Mouse (Mus musculus): ENCODE measurements around the gene Arnt2. TPM values are rescaled to one million over a fixed set of nuclear protein-coding genes. Genes with fewer than 3 reads are reported as not detected.

The Arnt2 gene
- polyA plus RNA-seq, 1 experiment from 2014 or later, result 40.9 TPM

GRCm38 (mm10) chr7:84311624-84312023 is 98.4 kb downstream of the Arnt2 start:
- no peak overlapping the region for H3K4me3 ChIP-seq (ENCODE audit: low read depth, low read length)
- H3K27ac ChIP-seq (ENCODE audit: low read depth, low read length), result no peak overlapping the region
- no peak for DNase-seq (ENCODE audit: low spot score)
- no peaks in the 10 kb centered on the region for H3K9me3 ChIP-seq (ENCODE audit: control insufficient read depth, low read length)
- no peak overlapping the region for H3K4me2 ChIP-seq (ENCODE audit: low read depth, low read length, severe bottlenecking)
- no peak for ATAC-seq (replicated peaks; ENCODE audit: low FRiP score)
- H3K27me3 ChIP-seq (ENCODE audit: control insufficient read depth, insufficient read depth, low read length), result no peaks in the 10 kb centered on the region
- no peaks in the 10 kb centered on the region; the same call in 1 of the 2 replicates for H3K36me3 ChIP-seq (ENCODE audit: control insufficient read depth, insufficient read depth, low read length)
- H3K4me1 ChIP-seq (replicated peaks; ENCODE audit: control insufficient read depth, insufficient read depth, low read length), result no peaks in the 10 kb centered on the region
- H3K9ac ChIP-seq (ENCODE audit: low read length), result no peak overlapping the region
- WGBS, result 85% methylated on average over 3 of the region's 3 CpGs

GRCm38 (mm10) chr7:84310909-84311311 is 99.1 kb downstream of the Arnt2 start:
- 87% methylated on average over 4 of the region's 4 CpGs for whole genome bisulfite sequencing
- Histone ChIP-seq H3K27me3 (ENCODE audit: control insufficient read depth, insufficient read depth, low read length) (no peaks in the 10 kb centered on the region), H3K4me2 (ENCODE audit: low read depth, low read length, severe bottlenecking) (no peak overlapping the region), H3K4me3 (ENCODE audit: low read depth, low read length) (no peak overlapping the region), H3K9ac (ENCODE audit: low read length) (no peak overlapping the region), H3K9me3 (ENCODE audit: control insufficient read depth, low read length) (no peaks in the 10 kb centered on the region), H3K27ac (ENCODE audit: low read depth, low read length) (no peak overlapping the region), H3K4me1 (replicated peaks; ENCODE audit: control insufficient read depth, insufficient read depth, low read length) (no peaks in the 10 kb centered on the region), H3K36me3 (ENCODE audit: control insufficient read depth, insufficient read depth, low read length) (no peaks in the 10 kb centered on the region; the same call in 1 of the 2 replicates)
- no peak for DNase-seq (ENCODE audit: low spot score)
- ATAC-seq (replicated peaks; ENCODE audit: low FRiP score), result no peak

DNA sequence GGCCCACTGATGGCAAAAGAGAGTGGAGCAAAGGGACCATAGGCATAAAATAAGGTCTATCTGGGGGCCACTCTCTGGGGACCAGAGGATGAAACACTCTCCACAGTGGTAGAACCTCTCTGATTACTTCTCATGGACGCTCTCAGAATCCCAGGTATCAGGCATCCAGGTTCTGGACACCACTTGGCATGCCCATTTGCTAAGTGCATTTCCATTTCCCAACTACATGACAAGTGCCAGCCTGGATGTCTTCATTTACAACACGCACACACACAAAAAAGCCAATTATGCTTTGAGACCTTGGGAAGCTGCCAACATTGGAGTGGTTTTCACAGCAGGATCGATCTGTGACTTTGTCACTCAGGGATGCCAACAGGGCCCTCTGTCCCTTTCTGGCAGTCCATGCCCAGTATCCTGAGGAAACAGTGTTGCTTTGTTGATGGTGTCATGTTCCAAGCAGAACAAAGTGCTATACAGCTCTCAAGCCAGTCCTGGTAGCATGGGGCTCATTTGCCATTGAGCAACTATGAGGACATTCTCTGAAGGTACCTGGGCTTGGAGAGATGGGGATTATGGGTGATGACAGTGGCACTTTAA is 102.5 kb downstream of the Arnt2 start:
- no peaks in the 10 kb centered on the region for H3K4me1 ChIP-seq (replicated peaks; ENCODE audit: control insufficient read depth, insufficient read depth, low read length)
- H3K9ac ChIP-seq (ENCODE audit: low read length), result no peak overlapping the region
- no peak overlapping the region for H3K27ac ChIP-seq (ENCODE audit: low read depth, low read length)
- WGBS, result 93% methylated on average over 3 of the region's 3 CpGs
- no peak overlapping the region for H3K4me2 ChIP-seq (ENCODE audit: low read depth, low read length, severe bottlenecking)
- DNase-seq (ENCODE audit: low spot score) (no peak), ATAC-seq (replicated peaks; ENCODE audit: low FRiP score) (no peak)
- no peaks in the 10 kb centered on the region for H3K9me3 ChIP-seq (ENCODE audit: control insufficient read depth, low read length)
- no peak overlapping the region for H3K4me3 ChIP-seq (ENCODE audit: low read depth, low read length)
- H3K36me3 ChIP-seq (ENCODE audit: control insufficient read depth, insufficient read depth, low read length), result no peaks in the 10 kb centered on the region; the same call in 1 of the 2 replicates
- H3K27me3 ChIP-seq (ENCODE audit: control insufficient read depth, insufficient read depth, low read length), result no peaks in the 10 kb centered on the region

DNA sequence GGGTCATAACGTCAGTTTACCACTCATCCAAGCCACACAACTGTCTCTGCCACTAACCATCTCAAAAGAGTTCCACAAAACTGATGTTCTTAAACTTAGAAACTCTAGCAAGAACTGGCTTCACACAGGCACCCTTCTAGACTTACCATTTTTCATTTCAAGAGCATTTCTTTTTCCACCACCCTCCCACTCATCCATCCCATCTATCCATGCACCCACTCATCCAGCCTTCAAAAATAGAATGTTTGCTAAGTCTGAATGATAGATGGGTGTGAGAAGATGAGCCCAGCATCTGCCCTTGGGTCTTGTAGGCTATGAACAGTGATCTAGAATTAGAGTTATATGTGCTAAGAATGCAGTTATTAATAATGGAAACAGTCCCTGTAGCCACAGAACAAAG is 109.7 kb downstream of the Arnt2 start:
- no peak for DNase-seq (ENCODE audit: low spot score)
- 83% methylated on average over 1 of the region's 1 CpGs for whole genome bisulfite sequencing

GRCm38 (mm10) chr7:84299601-84300000 is 110.4 kb downstream of the Arnt2 start:
- WGBS, result 90% methylated on average over 4 of the region's 4 CpGs
- H3K4me3 ChIP-seq (ENCODE audit: low read depth, low read length), result no peak overlapping the region
- H3K4me1 ChIP-seq (replicated peaks; ENCODE audit: control insufficient read depth, insufficient read depth, low read length), result no peaks in the 10 kb centered on the region
- no peaks in the 10 kb centered on the region for H3K9me3 ChIP-seq (ENCODE audit: control insufficient read depth, low read length)
- no peak overlapping the region for H3K27ac ChIP-seq (ENCODE audit: low read depth, low read length)
- H3K9ac ChIP-seq (ENCODE audit: low read length), result no peak overlapping the region
- H3K36me3 ChIP-seq (ENCODE audit: control insufficient read depth, insufficient read depth, low read length), result no peaks in the 10 kb centered on the region
- H3K4me2 ChIP-seq (ENCODE audit: low read depth, low read length, severe bottlenecking), result no peak overlapping the region
- DNase-seq (ENCODE audit: low spot score) (no peak), ATAC-seq (replicated peaks; ENCODE audit: low FRiP score) (no peak)
- H3K27me3 ChIP-seq (ENCODE audit: control insufficient read depth, insufficient read depth, low read length), result no peaks in the 10 kb centered on the region

More for the DNA sequence above, 109.7 kb downstream of the Arnt2 start:
- Histone ChIP-seq H3K36me3 (ENCODE audit: control insufficient read depth, insufficient read depth, low read length) (no peaks in the 10 kb centered on the region), H3K9ac (ENCODE audit: low read length) (no peak overlapping the region), H3K27ac (ENCODE audit: low read depth, low read length) (no peak overlapping the region), H3K9me3 (ENCODE audit: control insufficient read depth, low read length) (no peaks in the 10 kb centered on the region), H3K27me3 (ENCODE audit: control insufficient read depth, insufficient read depth, low read length) (no peaks in the 10 kb centered on the region), H3K4me3 (ENCODE audit: low read depth, low read length) (no peak overlapping the region), H3K4me1 (replicated peaks; ENCODE audit: control insufficient read depth, insufficient read depth, low read length) (no peaks in the 10 kb centered on the region), H3K4me2 (ENCODE audit: low read depth, low read length, severe bottlenecking) (no peak overlapping the region)
- ATAC-seq (replicated peaks; ENCODE audit: low FRiP score), result no peak

DNA sequence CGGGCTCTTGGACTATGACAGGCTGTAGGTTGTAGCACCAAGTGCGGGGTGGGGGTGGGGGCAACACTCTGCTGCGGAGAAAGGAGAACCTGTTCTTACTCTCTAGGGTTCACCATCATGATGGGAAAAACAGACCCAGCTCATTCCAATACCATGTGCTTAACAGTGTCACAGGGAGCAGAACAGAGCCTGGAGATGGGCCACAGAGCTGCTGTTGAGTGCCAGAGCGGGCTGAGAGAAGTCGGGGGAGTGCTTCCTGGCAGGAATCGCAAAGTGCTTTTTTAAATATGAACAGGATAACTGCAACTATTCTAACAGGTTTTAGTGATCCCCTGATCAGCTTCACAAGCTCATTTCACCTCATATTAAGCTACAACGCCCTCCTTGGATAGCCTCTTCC is 116.9 kb downstream of the Arnt2 start:
- no peaks in the 10 kb centered on the region for H3K4me1 ChIP-seq (replicated peaks; ENCODE audit: control insufficient read depth, insufficient read depth, low read length)
- DNase-seq (ENCODE audit: low spot score), result no peak
- H3K27me3 ChIP-seq (ENCODE audit: control insufficient read depth, insufficient read depth, low read length), result no peaks in the 10 kb centered on the region
- no peak for ATAC-seq (replicated peaks; ENCODE audit: low FRiP score)
- no peaks in the 10 kb centered on the region for H3K9me3 ChIP-seq (ENCODE audit: control insufficient read depth, low read length)
- H3K9ac ChIP-seq (ENCODE audit: low read length), result no peak overlapping the region
- no peak overlapping the region for H3K27ac ChIP-seq (ENCODE audit: low read depth, low read length)
- H3K4me3 ChIP-seq (ENCODE audit: low read depth, low read length), result no peak overlapping the region
- H3K4me2 ChIP-seq (ENCODE audit: low read depth, low read length, severe bottlenecking), result no peak overlapping the region
- 93% methylated on average over 7 of the region's 7 CpGs for WGBS
- no peaks in the 10 kb centered on the region; the same call in 1 of the 2 replicates for H3K36me3 ChIP-seq (ENCODE audit: control insufficient read depth, insufficient read depth, low read length)

DNA sequence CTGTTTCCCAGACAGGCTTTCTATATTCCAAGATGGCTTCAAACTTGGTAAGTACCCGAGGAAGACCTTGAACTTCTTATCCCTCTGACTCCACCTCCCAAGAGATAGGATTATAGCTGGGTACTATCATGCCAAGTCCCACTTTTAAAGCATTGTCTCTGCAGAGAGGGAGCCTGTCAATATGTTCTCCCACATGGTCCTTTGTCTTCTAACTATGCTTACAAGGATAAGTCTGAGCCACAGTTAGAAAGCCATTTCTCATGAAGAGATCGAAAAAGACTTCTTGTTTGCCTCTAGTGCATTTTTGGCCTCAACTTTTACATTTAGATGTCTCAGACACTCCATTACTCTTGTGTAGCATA is 122.8 kb downstream of the Arnt2 start:
- Histone ChIP-seq H3K9me3 (ENCODE audit: control insufficient read depth, low read length) (no peaks in the 10 kb centered on the region), H3K4me1 (replicated peaks; ENCODE audit: control insufficient read depth, insufficient read depth, low read length) (no peaks in the 10 kb centered on the region), H3K4me3 (ENCODE audit: low read depth, low read length) (no peak overlapping the region), H3K27ac (ENCODE audit: low read depth, low read length) (no peak overlapping the region), H3K36me3 (ENCODE audit: control insufficient read depth, insufficient read depth, low read length) (no peaks in the 10 kb centered on the region; the same call in 1 of the 2 replicates), H3K4me2 (ENCODE audit: low read depth, low read length, severe bottlenecking) (no peak overlapping the region), H3K27me3 (ENCODE audit: control insufficient read depth, insufficient read depth, low read length) (no peaks in the 10 kb centered on the region), H3K9ac (ENCODE audit: low read length) (no peak overlapping the region)
- DNase-seq (ENCODE audit: low spot score) (no peak), ATAC-seq (replicated peaks; ENCODE audit: low FRiP score) (no peak)
- WGBS, result 85% methylated on average over 2 of the region's 2 CpGs

GRCm38 (mm10) chr7:84286526-84287225 is 123.3 kb downstream of the Arnt2 start:
- Histone ChIP-seq H3K4me2 (ENCODE audit: low read depth, low read length, severe bottlenecking) (no peak overlapping the region), H3K27me3 (ENCODE audit: control insufficient read depth, insufficient read depth, low read length) (no peaks in the 10 kb centered on the region), H3K27ac (ENCODE audit: low read depth, low read length) (no peak overlapping the region), H3K4me3 (ENCODE audit: low read depth, low read length) (no peak overlapping the region), H3K36me3 (ENCODE audit: control insufficient read depth, insufficient read depth, low read length) (no peaks in the 10 kb centered on the region; the same call in 1 of the 2 replicates), H3K9me3 (ENCODE audit: control insufficient read depth, low read length) (no peaks in the 10 kb centered on the region), H3K4me1 (replicated peaks; ENCODE audit: control insufficient read depth, insufficient read depth, low read length) (no peaks in the 10 kb centered on the region), H3K9ac (ENCODE audit: low read length) (no peak overlapping the region)
- DNase-seq (ENCODE audit: low spot score) (no peak), ATAC-seq (replicated peaks; ENCODE audit: low FRiP score) (no peak)
- WGBS, result 88% methylated on average over 8 of the region's 8 CpGs

GRCm38 (mm10) chr7:84285790-84286189 is 124.2 kb downstream of the Arnt2 start:
- Histone ChIP-seq H3K4me2 (ENCODE audit: low read depth, low read length, severe bottlenecking) (no peak overlapping the region), H3K4me1 (replicated peaks; ENCODE audit: control insufficient read depth, insufficient read depth, low read length) (no peaks in the 10 kb centered on the region), H3K27ac (ENCODE audit: low read depth, low read length) (no peak overlapping the region), H3K9ac (ENCODE audit: low read length) (no peak overlapping the region), H3K36me3 (ENCODE audit: control insufficient read depth, insufficient read depth, low read length) (peaks cover 4% of the 10 kb centered on the region; the same call in 1 of the 2 replicates), H3K4me3 (ENCODE audit: low read depth, low read length) (no peak overlapping the region), H3K9me3 (ENCODE audit: control insufficient read depth, low read length) (no peaks in the 10 kb centered on the region), H3K27me3 (ENCODE audit: control insufficient read depth, insufficient read depth, low read length) (no peaks in the 10 kb centered on the region)
- ATAC-seq (replicated peaks; ENCODE audit: low FRiP score) (no peak), DNase-seq (ENCODE audit: low spot score) (no peak)
- WGBS, result 89% methylated on average over 7 of the region's 7 CpGs
